Mouse (Mus musculus): ENCODE measurements around the gene Sema6d.

DNA sequence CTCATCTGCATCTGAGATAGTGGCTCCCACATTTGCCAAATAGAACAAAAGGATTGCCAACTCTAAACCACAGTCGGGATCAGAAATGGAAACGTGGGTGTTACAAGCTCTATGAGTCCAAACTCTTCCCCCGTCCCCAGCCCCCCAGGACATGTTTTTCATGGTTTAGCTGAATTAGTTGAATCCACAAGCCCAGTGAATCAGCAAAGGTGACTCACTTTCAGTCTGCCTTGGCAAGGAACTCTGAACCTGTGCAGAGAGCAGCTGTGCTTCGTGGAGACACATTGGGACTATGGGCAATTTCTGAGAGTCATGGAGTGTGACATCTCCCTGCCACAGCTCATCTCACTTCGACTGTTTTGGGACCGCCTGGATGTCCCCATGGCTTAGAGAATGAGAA, 419.7 kb downstream of the Sema6d start:
- TF ChIP-seq CTCF (IDR thresholded peaks at IDR 0.05; ENCODE audit: borderline replicate concordance, extremely low read depth, insufficient read depth, insufficient read length) (no peak), POLR2A (IDR thresholded peaks at IDR 0.05; ENCODE audit: borderline replicate concordance, extremely low read depth, insufficient read depth, insufficient read length, poor library complexity, severe bottlenecking) (no peak)

All from brain, embryonic 14.5 days (tissue).